Mouse (Mus musculus) right cerebral cortex, postnatal 25 days (tissue): Measurements from ENCODE around the gene Otud3.
"Not testable (repeated sequence)": the region's sequence is repeated elsewhere in the genome, so short reads cannot be mapped to it uniquely, and the experiment has no call there.

Source experiments
- DNase-seq: peaks from one replicate; pipeline ENCODE4 v3.0.0; 2022

Otud3 gene

DNA sequence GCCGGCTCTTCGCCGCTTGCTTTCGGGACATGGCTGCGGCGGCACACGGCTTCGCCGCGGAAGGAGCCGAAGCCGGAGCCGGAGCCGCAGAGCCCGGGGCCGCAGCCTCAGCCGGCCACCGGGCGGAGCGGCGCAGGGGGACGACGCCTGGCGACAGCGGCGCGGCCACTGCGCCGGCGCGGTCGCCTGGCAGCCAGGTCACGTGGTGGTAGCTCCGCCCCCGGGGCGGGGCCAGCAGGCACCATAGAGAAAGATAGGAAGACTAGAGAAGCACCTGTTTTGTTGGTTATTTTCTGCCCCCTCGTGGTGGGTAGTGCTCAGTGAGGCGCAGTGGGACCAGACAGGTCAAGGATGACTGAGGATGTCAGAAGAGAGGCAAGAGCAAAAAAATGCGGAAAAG is at the start of gene Otud3:
Gene Otud3 (minus strand): TSS at position 149 of the 400 bp plus-strand sequence.
- peak; percentile 95 for DNase-seq

- no peak for DNase-seq
Observed at GRCm38 (mm10) chr4:138962719-138963118, 49.0 kb upstream of the Otud3 start.

DNA sequence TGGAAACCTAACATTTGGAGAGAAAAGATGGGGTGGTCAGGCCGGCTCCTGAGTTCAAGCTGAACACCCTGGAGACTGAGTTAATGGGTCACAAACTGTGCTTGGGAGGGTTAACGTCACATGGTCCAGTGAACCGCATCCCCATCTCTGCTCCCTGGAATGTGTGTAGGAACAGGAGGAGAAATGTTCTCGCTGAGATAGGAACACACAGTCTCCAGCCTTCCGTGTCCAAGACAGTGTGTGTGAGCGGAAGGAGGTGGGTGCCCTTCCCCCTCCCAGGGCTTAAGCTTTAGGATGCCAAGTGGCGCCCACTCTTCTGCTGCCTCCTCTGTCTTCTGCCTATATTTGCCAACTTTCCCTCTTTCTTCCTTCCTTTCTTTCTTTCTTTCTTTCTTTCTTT is 46.2 kb upstream of the Otud3 start:
- no peak for DNase-seq

GRCm38 (mm10) chr4:138959120-138959519 is 45.4 kb upstream of the Otud3 start:
- no peak for DNase-seq

DNA sequence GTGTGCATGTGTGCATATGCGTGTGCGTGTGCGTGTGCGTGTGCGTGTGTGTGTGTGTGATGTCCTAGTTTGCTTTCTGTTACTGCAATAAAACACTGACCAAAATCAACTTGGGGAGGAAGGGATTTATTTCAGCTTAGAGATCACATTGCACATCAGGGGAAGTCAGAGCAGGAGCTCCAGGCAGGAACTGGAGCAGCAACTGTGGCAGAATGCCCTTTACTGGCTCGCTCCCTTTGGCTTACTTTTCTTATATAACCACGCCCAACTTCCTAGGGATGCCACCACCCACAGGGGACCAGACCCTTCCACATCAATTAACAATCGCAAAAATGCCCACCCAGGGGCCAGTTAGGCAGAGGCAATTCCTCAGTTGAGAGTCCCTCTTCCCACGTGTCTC is 44.9 kb upstream of the Otud3 start:
- no peak for DNase-seq

- DNase-seq: no peak
Observed at GRCm38 (mm10) chr4:138948257-138948656, 34.5 kb upstream of the Otud3 start.

DNA sequence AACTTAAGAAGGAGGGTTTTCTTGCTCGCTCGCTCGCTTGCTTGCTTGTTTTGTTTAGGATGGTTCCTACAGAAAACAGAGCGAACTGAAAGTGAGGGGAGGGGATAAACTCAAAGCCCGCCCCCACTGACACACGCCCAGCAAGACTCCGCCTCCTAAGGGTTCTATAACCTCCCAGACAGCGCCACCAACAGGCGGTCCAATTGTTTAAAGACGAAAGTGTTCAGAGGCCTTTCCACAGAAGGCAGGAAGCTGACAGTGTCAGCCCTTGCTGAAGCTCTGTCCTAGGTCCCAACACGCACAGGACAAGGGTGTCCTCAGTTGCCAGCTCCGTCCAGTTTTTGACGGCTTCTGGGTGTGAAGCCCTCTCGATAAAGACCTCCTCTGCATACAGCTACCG is 30.0 kb upstream of the Otud3 start:
- DNase-seq: peak; percentile 40

DNA sequence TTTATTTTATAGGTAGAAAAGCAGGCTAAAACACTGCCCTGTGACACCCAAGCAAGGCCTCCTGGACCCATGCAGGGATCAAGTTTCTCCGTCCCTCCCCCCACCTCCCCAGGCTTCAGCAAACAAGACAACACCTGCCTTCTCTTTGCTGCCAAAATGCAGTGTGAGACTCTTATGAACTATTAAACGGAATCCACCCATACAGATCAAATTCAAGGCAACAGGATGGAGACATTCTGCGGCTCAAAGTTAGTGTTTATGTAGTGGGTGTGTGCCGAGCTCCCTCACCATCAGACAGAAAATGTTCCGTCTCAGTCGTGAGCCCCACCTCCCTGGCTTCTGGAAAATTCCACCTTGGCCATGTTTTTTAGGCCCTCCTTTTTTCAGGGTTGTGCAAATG is 28.2 kb upstream of the Otud3 start:
- DNase-seq: no peak

DNA sequence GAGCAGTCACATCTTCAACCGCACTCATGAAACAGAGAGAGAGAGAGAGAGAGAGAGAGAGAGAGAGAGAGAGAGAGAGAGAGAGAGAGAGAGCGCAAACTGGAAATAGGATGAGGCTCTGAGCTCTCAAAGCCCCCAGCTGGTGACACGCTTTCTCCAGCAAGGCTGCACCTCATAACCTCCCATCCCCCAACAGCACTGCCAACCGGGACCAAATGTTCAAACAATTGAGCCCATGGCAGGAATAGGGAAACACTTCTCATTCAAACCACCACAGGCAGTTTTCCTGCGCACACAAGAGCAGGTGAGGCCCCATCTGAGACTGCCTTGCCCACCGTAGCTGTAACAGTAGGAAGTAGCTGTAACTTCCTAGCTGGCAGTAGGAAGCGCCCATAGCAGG is 27.7 kb upstream of the Otud3 start:
- no peak for DNase-seq

DNA sequence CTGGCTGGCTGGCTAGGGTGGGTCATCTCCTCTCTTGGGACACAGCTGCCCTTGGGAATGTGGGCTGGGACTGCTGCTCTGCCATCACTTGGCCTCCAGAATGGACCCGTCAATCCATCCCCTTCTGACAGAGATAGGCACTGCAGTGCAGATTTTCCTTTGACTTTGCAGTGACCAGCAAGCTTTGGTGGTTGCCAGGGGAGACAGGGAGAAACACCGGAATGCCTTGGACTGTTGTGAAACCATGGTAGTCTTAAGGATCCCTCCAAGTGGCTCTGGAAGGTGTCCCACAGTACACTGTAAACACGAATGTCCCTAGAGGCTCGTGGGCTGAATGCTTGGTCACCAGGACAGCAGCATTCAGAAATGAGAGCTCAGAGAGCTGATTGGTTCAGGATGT is 25.7 kb upstream of the Otud3 start:
- no peak for DNase-seq

GRCm38 (mm10) chr4:138938495-138939269 is 24.9 kb upstream of the Otud3 start:
- DNase-seq: no peak

GRCm38 (mm10) chr4:138934456-138935145 is 20.9 kb upstream of the Otud3 start:
- no peak for DNase-seq

DNA sequence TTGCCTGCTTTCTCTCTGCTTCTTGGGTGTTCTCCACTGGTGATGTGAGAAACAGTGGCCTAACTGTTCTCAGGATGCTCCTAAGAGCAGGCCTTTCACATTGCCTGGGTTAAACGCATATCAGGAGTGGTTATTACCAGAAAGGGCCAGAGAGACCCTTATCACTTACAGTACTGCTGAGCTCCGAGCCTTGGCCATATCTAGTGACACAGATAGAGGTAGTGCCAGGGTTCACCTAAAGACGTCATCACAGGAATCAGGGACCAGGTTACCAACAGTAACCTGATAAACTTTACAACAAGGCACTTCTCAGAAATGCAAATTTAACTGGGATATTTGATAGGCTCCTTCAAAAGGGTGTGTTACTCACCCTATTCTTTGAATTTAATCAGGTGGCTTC is 20.1 kb upstream of the Otud3 start:
- DNase-seq: no peak

GRCm38 (mm10) chr4:138925561-138925960 is 11.8 kb upstream of the Otud3 start:
- no peak for DNase-seq

DNA sequence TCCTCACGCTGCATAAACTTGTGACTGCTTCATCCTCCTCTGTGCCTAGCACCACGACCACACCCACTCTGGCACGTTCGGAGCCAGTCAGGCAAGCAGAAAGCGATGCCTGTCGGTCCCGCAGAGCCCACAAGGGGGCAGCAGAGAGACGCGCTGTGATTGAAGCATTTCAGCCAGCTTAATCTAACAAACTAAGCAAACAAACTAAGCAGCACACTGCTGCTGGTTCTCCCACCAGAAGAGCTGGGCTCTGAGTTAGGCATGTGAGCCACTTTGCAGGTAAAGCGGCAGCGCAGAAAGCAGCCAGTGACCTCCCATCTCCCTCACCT is 8.3 kb upstream of the Otud3 start:
- peak; percentile 93 for DNase-seq

DNA sequence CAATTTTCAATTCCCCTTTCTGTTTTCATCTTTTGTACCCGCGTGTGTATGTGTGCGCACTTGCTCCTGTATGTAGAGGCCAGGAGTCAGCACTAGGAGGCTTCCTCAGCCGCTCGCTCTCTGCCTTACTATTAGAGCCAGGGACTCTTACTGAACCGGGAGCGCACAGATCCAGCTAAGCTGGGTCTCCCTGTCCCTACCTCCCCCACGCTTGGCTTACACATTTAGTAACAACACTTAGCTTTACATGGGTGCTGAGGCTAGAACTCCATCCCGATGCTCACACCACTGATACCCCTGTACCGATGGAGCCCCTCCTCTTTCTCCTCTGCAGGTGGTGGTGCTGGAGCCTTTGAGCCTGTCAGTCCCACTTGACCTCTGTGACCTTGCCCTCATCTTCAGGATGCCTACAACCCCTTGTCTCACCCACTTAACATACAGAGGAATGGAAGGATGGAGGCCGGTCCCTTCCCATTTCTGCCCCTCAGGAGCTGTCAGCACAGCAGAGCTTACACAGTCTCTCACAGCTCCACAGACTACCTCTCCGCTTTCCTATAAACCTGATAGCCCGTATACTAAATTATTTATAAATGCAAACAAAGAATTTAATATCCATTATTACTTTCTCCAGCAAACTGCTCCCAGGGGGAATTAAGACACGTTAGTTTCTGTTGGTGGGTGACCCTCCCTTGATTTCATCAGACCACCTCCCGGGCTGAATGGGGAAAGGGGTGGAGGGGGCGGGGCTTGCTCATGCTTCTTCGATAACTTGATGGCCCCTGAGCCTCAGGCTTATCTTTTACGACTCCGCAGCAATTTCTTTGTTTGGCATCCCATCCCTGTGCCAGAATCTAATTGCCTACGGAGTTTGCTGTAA is 7.7 kb upstream of the Otud3 start:
- no peak for DNase-seq

DNA sequence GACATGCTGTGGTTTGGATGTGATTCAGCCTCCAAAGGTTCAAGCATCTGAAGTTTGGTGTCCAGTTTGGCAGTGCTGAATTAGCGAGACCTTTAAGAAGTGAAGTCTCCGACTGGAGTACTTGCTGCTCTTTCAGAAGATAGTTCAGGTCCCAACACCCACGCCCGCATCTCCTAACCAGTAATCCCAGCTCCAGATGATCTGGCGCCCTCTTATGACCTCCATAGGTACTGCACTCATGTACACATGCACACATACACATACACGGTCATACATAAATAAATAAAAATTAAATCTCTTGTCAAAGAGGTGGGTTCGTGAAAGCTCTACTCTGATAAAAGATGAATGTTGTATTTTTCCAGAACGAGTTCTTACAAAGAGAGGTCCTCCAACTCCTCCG is 3.5 kb upstream of the Otud3 start:
- DNase-seq: no peak

- DNase-seq: no peak
Observed at GRCm38 (mm10) chr4:138913141-138913787, 481 bp downstream of the Otud3 start.

DNA sequence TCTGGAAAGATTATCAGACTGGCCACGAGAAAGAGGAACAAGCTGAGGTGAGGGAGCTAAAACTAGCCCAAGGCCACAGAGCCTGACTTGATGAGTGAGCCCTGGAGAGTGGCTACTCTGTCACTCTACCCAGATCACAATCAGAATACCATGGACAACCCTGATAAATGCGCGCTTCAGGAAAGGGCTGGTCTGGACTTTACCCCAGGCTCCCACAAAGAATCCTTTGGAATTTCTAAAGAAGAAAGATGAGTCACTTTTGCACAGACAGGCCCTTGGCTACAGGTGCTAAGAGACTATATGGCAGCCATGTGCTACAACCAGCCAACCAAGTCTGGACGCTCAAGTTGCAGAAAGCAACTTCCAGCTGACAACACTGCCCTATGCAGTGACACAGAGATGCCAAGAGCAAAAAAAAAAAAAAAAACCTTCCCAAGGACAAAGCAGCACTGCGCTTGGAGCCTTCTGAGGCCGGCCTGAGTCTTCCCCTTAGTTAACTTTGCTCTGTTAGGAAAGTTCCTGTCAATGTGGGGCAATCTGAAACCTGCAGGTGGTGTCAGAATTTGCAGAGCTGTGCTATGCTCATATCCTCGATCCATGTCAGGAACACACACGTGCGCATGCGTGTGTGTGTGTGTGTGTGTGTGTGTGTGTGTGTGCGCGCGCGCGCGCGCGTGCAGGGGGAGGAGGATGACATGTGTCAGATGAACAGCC is 8.0 kb downstream of the Otud3 start:
- no peak for DNase-seq

DNA sequence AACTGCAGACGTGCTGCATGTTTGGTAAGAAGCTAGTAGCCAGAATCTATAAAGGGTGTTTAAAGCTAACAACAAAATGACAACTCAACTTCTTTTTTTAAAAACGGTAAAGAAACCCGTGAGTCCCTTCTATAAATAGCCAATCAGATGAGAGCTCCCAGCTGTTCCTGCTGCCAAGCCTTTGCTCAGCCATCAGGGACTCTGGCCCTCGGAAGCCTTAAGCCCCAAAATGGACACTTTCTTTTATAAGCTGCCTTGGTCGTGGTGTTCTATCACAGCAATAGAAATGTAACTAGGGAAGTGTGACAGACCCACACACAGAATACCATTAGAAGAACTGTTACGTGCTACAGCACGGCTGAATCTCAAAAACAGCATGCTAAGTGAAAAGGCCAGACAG is 14.4 kb downstream of the Otud3 start:
- DNase-seq: no peak

DNA sequence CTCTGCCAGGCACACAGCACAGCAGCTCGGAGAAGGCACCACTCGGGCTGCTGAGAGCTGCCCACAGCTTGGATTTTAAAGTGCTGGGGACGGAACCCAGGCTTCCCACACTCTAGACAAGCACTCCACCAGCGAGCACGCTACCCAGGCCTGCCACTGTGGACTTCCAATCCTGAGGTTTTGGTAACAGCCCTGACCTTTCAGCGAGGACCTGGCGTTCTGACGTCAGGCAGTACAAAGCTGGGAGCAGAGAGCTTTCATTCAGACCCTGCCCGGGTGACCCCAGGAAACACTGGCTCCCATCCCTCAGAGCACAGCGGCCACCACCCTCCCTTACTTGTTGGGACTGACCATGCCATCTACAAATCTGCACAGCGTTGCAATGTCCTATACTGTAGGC is 20.0 kb downstream of the Otud3 start:
- not testable (repeated sequence) for DNase-seq

DNA sequence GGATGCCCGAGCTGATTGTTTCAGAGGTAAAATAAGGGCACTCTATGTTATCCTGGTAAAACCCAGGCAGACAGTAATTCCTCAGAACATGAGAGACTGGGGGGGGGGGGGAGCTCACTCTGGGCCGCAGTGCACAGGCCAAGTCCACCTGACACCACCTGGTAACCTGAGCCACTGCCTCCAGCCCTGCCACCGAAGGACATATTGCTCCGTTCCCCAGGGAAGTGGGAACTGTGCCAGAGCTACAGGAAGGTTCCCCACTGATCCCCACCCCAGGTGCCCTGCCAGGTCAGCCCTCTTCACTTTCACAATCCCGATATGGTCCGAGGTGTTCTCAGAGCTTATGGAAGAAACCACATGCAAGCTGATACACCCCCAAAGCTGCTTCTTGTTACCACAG is 21.1 kb downstream of the Otud3 start:
- DNase-seq: no peak

DNA sequence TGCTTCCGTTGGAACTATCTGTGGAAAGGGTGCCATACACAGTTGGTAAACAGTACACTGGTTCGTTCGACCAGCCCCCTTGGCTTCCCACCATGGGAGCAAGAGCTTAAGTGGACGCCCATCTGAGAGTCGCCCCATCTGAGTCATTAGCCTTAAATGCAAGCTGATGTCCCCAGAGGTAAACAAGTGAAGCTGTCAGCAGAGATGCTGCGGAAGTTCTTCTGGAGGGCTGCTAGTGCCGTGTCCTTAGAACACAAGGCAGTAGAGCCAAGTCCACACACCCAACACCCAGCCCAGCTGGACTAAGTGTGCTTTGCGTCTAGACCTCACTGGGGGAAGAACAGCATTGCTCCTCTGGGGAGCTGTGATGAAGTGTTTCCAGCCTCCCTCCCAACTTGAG is 24.1 kb downstream of the Otud3 start:
- no peak for DNase-seq
